Mouse (Mus musculus): Measurements from ENCODE around the gene Plac9a.

DNA sequence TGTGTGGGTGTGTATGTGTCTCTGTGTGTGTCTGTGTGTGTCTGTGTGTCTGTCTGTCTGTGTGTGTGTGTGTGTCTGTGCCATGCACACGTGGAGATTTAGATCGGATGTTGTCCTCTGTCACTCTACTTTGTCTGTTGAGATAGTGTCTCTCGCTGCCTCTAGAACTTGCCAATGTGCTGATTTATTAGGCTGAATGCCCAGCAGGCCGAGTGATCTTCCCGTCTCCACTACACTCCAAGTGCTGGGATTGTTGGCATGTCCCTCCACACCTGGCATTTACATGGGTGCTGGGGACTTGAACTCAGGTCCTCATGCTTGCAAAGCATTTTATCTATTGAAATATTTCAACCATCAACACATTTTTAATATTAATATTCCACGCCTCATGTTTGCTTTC is 51.7 kb downstream of the Plac9a start:
- TF ChIP-seq CTCF (IDR thresholded peaks at IDR 0.05) (no peak), POLR2A (IDR thresholded peaks at IDR 0.05; ENCODE audit: insufficient read depth, low read depth, low read length) (no peak)

Measured in heart, adult 2 months (tissue).